Mouse (Mus musculus) megakaryocyte, embryonic 14.5 days (primary cell): ENCODE results near the gene Dyrk1a.

Source experiments
- FLI1 ChIP-seq: IDR thresholded peaks from 2 replicates; pipeline ENCODE4 v1.6.1; 2012; ENCODE audit warnings: low read length, inconsistent platforms, mixed read lengths
- GATA1 ChIP-seq: IDR thresholded peaks from 3 replicates; pipeline ENCODE4 v1.6.1; 2012; ENCODE audit warnings: mixed read lengths, low read length, inconsistent platforms, borderline replicate concordance

DNA sequence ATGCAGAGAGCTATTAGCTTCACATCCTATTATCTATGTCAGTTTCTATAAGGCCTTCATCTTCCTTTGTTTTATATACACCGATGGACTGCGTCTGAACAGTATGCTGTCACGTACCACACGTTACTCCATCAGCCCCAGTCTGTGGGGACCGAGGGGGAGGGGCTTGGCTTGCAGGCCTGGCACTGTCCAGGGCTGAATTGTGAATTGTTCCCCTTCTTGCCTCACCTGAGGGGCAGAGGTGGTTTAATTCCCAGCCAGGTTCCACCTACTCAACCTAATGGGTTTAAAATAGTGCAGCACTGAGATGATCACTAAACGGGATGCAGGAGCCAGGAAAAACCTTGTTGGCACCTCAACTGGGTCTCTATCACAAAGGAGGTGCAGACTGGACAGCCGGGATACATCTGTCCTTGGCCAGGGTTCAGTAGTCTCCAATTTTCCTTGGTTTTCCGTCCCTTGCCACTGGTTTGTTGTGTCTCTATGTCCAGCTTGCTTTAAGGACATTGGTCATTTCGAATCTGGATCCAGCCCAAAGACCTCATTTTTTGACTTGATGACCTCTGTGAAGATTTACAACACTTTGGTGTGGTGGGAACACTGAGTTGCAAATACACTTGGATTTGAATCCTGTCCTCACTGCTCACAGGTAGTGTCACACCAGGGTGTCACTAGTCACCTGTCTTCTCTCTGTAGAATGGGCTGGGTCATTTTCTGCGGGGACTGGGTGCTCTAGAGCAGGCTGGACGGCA lies 2.8 kb upstream of the Dyrk1a start:
- TF ChIP-seq GATA1 (no peak), FLI1 (no peak)
